Mouse (Mus musculus) ES-Bruce4 (cell line): ENCODE data around the gene Btbd19. TPM values are rescaled to one million over a fixed set of nuclear protein-coding genes. Genes with fewer than 3 reads are reported as not detected.

Experiments
- H3K27ac ChIP-seq: 2 replicates; pipeline ENCODE4 v1.5.1; 2012; ENCODE audit warnings: low read length, inconsistent platforms; ENCODE audit not compliant: insufficient read depth
- H3K27me3 ChIP-seq: 2 replicates; pipeline ENCODE4 v1.6.1; 2012; ENCODE audit warnings: mild to moderate bottlenecking, low read length, inconsistent platforms; ENCODE audit not compliant: control insufficient read depth, poor library complexity, insufficient read depth, severe bottlenecking
- H3K36me3 ChIP-seq: 2 replicates; pipeline ENCODE4 v1.6.1; 2012; ENCODE audit warnings: inconsistent platforms, mild to moderate bottlenecking, low read length, moderate library complexity; ENCODE audit not compliant: control insufficient read depth, poor library complexity, insufficient read depth, severe bottlenecking
- H3K4me1 ChIP-seq: one replicate; pipeline ENCODE4 v1.8.1; 2011; ENCODE audit warnings: low read length; ENCODE audit not compliant: control insufficient read depth, insufficient read depth
- H3K4me3 ChIP-seq: 2 replicates; pipeline ENCODE4 v1.5.1; 2011; ENCODE audit warnings: low read depth, mild to moderate bottlenecking, low read length
- H3K9ac ChIP-seq: 2 replicates; pipeline ENCODE4 v1.6.1; 2012; ENCODE audit warnings: low read depth, mild to moderate bottlenecking, inconsistent platforms; ENCODE audit not compliant: poor library complexity, severe bottlenecking
- H3K9me3 ChIP-seq: replicated peaks from 2 replicates; pipeline ENCODE4 v1.6.1; 2012; ENCODE audit warnings: mild to moderate bottlenecking, low read length, inconsistent platforms; ENCODE audit not compliant: control insufficient read depth, poor library complexity, insufficient read depth, severe bottlenecking
- CTCF ChIP-seq: IDR thresholded peaks from one replicate; pipeline ENCODE4 v1.8.1; 2011; ENCODE audit warnings: low read depth, low read length
- EP300 ChIP-seq: IDR thresholded peaks from 2 replicates; pipeline ENCODE4 v1.6.1; 2011; ENCODE audit warnings: low read depth, low read length; ENCODE audit not compliant: insufficient read depth
- POLR2A ChIP-seq: IDR thresholded peaks from one replicate; pipeline ENCODE4 v1.8.1; 2011; ENCODE audit warnings: low read length; ENCODE audit not compliant: insufficient read depth
- polyA plus RNA-seq: library from polyadenylated mRNA; stranded (reverse); fragments of >200 nt; gene quantifications from 2 replicates; pipeline ENCODE4 v1.2.4, GENCODE M21; 2011; ENCODE audit warnings: low read depth; ENCODE audit not compliant: missing spikeins, insufficient read depth, insufficient read length

The Btbd19 gene
- polyA plus RNA-seq, 1 experiment = 60.9 TPM

DNA sequence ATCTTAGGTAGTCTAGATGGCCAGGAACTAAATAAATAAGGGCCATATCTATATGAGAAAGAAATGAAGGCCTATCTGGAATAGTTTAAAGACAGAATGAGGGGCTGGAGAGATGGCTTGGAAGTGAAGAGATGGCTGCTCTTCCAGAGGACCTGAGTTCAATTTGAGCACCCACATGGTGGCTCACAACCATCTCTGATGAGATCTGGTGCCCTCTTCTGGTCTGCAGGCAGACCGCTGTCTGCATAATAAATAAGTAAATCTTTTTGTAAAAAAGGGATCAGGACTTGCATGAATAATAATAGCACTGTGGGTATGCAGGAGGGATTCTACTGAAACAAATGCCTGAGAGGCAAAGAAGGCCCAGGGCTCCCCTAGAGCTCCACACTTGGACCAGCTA, 12.3 kb downstream of the Btbd19 start:
- Histone ChIP-seq H3K27ac (no peak overlapping the region), H3K9ac (no peak overlapping the region), H3K4me1 (no peaks in the 10 kb centered on the region), H3K9me3 (no peaks in the 10 kb centered on the region), H3K27me3 (no peaks in the 10 kb centered on the region), H3K36me3 (peaks cover 3% of the 10 kb centered on the region; the same call in 1 of the 2 replicates), H3K4me3 (no peak overlapping the region)
- TF ChIP-seq EP300 = no peak
- TF ChIP-seq CTCF = peak; percentile 53

DNA sequence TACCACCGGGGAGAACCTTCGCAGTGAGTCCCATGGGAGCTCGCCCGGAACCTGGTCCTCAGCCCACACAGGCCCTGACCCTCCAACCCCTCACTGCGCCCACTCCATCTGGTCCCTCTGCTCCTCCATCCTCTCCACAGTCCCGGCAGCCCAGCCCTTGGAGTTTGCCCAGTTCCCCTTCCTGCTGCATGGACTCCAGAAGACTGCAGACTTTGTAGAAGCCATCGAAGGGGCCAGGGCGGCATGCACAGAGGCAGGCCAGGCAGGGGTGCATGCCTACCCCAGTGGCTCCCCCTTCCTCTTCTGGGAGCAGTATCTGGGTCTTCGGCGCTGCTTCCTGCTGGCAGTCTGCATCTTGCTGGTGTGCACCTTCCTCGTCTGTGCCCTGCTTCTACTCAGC, 14.5 kb downstream of the Btbd19 start:
- H3K36me3 ChIP-seq = peaks cover 3% of the 10 kb centered on the region; the same call in 1 of the 2 replicates
- H3K27ac ChIP-seq = no peak overlapping the region
- TF ChIP-seq CTCF = no peak
- no peak for TF ChIP-seq POLR2A
- TF ChIP-seq EP300 = no peak
- no peaks in the 10 kb centered on the region for H3K4me1 ChIP-seq
- H3K4me3 ChIP-seq = no peak overlapping the region
- H3K27me3 ChIP-seq = no peaks in the 10 kb centered on the region
- H3K9me3 ChIP-seq = no peaks in the 10 kb centered on the region
- H3K9ac ChIP-seq = no peak overlapping the region

DNA sequence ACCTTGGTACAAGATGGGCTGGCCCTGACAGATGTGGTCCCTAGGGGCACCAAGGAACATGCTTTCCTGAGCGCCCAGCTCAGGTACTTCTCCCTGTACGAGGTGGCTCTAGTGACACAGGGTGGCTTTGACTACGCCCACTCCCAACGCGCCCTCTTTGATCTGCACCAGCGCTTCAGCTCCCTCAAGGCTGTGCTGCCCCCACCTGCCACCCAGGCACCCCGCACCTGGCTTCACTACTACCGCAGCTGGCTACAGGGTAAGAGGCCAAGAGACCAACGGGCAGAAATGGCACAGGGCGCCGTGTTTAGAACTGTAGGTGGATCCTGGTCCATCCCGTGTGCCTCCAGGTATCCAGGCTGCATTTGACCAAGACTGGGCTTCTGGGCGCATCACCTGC, 15.3 kb downstream of the Btbd19 start:
- no peaks in the 10 kb centered on the region for H3K9me3 ChIP-seq
- no peak overlapping the region for H3K27ac ChIP-seq
- peak overlapping the region; percentile 35 for H3K4me3 ChIP-seq
- peaks cover 3% of the 10 kb centered on the region; the same call in 1 of the 2 replicates for H3K36me3 ChIP-seq
- 0 out of 2 replicates have a peak overlapping the region, but pooled peaks have one; percentile 3 for H3K9ac ChIP-seq
- TF ChIP-seq EP300 (no peak), POLR2A (no peak), CTCF (no peak)
- no peaks in the 10 kb centered on the region for H3K27me3 ChIP-seq
- H3K4me1 ChIP-seq = peaks cover 2% of the 10 kb centered on the region

DNA sequence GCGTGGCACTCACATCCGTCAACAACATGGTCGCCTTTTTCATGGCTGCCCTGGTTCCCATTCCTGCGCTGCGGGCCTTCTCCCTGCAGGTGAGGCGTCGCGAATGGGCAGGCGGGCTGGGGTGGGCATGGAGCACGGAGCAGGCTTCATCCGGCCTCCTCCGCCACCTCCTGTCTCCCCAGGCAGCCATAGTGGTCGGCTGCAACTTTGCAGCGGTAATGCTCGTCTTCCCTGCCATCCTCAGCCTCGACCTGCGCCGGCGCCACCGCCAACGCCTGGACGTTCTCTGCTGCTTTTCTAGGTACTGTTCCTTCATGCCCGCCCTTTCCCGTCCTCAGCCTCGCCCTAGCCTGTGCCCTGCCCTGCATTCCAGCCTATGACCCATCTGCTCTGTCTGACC, 16.2 kb downstream of the Btbd19 start:
- Histone ChIP-seq H3K4me1 (peaks cover 2% of the 10 kb centered on the region), H3K36me3 (peaks cover 2% of the 10 kb centered on the region; the same call in 1 of the 2 replicates), H3K9me3 (no peaks in the 10 kb centered on the region), H3K9ac (peak overlapping the region; percentile 32), H3K27ac (no peak overlapping the region), H3K27me3 (no peaks in the 10 kb centered on the region), H3K4me3 (peak overlapping the region; percentile 49)
- no peak for TF ChIP-seq POLR2A
- TF ChIP-seq EP300 = no peak
- no peak for TF ChIP-seq CTCF

DNA sequence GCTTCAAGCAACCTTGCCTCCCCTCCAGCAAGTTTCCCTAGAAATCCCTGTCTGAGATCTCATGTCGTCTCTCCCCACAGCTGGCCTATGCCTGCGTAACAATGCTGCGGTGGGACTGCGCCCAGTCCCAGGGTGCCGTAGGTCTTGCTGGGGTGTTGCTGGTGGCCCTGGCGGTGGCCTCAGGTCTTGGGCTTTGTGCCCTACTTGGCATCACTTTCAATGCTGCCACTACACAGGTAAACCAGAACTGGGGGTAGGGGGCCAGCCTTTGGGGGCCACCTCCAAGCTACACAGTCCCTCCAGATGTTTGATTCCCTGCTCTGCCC, 17.0 kb downstream of the Btbd19 start:
- Histone ChIP-seq H3K27me3 (no peaks in the 10 kb centered on the region), H3K27ac (no peak overlapping the region), H3K9ac (no peak overlapping the region), H3K4me3 (no peak overlapping the region), H3K36me3 (no peaks in the 10 kb centered on the region), H3K9me3 (no peaks in the 10 kb centered on the region), H3K4me1 (peaks cover 3% of the 10 kb centered on the region)
- no peak for TF ChIP-seq EP300

DNA sequence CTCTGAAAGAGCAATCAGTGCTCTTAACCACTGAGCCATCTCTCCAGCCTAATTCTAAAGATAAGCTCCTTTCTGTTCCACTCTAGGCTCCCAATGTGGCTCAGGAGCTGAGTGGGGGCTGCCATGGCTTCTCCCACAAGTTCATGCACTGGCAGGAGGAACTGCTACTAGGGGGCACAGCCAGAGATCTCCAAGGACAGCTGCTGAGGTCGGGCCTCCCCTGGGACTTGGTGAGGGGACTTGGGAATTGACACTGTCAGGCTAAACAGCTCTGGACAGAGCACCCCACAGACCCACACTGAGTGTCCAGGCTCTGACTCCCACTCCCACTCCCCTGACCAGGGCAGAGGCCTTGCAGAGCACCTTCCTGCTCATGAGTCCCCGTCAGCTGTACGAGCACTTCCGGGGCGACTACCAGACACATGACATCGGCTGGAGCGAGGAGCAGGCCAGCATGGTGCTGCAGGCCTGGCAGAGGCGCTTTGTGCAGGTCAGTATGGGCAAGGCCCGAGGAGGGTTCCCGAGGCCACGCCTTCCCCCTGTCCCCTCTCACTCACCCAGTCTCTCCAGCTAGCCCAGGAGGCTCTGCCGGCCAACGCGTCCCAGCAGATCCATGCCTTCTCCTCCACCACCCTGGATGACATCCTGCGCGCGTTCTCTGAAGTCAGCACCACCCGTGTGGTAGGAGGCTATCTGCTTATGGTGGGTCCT, 17.6 kb downstream of the Btbd19 start:
- H3K36me3 ChIP-seq = no peaks in the 10 kb centered on the region
- H3K9me3 ChIP-seq = no peaks in the 10 kb centered on the region
- H3K27me3 ChIP-seq = no peaks in the 10 kb centered on the region
- no peak overlapping the region for H3K9ac ChIP-seq
- no peak overlapping the region for H3K27ac ChIP-seq
- H3K4me1 ChIP-seq = peaks cover 3% of the 10 kb centered on the region
- TF ChIP-seq POLR2A = no peak
- no peak overlapping the region for H3K4me3 ChIP-seq
